Mouse (Mus musculus) cerebellum, postnatal 10 days (tissue): Measurements from ENCODE around the gene Mknk1.

Source experiments
- DNase-seq, 2 experiments: peaks; one replicate each; pipeline ENCODE4 v3.0.0; 2021; ENCODE audit warnings: mixed read lengths in 2 of 2

The Mknk1 gene

GRCm38 (mm10) chr4:115848083-115848482 is 9.1 kb downstream of the Mknk1 start:
- no peak for DNase-seq

- no peak for DNase-seq
These were observed 10.1 kb downstream of the Mknk1 start for GRCm38 (mm10) chr4:115848990-115849677.

- no peak for DNase-seq
These were observed 11.1 kb downstream of the Mknk1 start for GRCm38 (mm10) chr4:115850111-115850510.

GRCm38 (mm10) chr4:115850631-115851030 is 11.6 kb downstream of the Mknk1 start:
- no peak for DNase-seq

- no peak for DNase-seq
These were observed 12.6 kb downstream of the Mknk1 start for GRCm38 (mm10) chr4:115851569-115851968.

GRCm38 (mm10) chr4:115855100-115855499 is 16.1 kb downstream of the Mknk1 start:
- DNase-seq, result peak in 1 of 2 experiments; percentile 30

- DNase-seq, result peak; percentile 35 to 49
These were observed 16.6 kb downstream of the Mknk1 start for GRCm38 (mm10) chr4:115855609-115856008.

- peak in 1 of 2 experiments; percentile 18 for DNase-seq
These were observed 17.3 kb downstream of the Mknk1 start for GRCm38 (mm10) chr4:115856282-115856681.

GRCm38 (mm10) chr4:115857293-115857883 is 18.4 kb downstream of the Mknk1 start:
- no peak for DNase-seq

- no peak for DNase-seq
These were observed 24.4 kb downstream of the Mknk1 start for GRCm38 (mm10) chr4:115863352-115863751.

GRCm38 (mm10) chr4:115863880-115864279 is 24.9 kb downstream of the Mknk1 start:
- DNase-seq, result no peak

GRCm38 (mm10) chr4:115869512-115870210 is 30.7 kb downstream of the Mknk1 start:
- no peak for DNase-seq

GRCm38 (mm10) chr4:115873231-115873630 is 34.2 kb downstream of the Mknk1 start:
- DNase-seq, result no peak

GRCm38 (mm10) chr4:115878216-115878678 is 39.2 kb downstream of the Mknk1 start:
- DNase-seq, result peak; percentile 20 to 22

- no peak for DNase-seq
These were observed 39.8 kb downstream of the Mknk1 start for GRCm38 (mm10) chr4:115878828-115879227.

GRCm38 (mm10) chr4:115881183-115881582 is 42.2 kb downstream of the Mknk1 start:
- peak; percentile 66 to 69 for DNase-seq

- no peak for DNase-seq
These were observed 43.2 kb downstream of the Mknk1 start for GRCm38 (mm10) chr4:115882195-115882594.

- DNase-seq, result no peak
These were observed 45.0 kb downstream of the Mknk1 start, which contains the start of gene Kncn for GRCm38 (mm10) chr4:115884022-115884421. Kncn (plus strand) TSS chr4:115884400.

- no peak for DNase-seq
These were observed 46.8 kb downstream of the Mknk1 start for GRCm38 (mm10) chr4:115885846-115886245.

GRCm38 (mm10) chr4:115886875-115887274 is 47.9 kb downstream of the Mknk1 start:
- DNase-seq, result no peak

GRCm38 (mm10) chr4:115890066-115890465 is 51.1 kb downstream of the Mknk1 start:
- DNase-seq, result no peak

GRCm38 (mm10) chr4:115890553-115890952 is 51.6 kb downstream of the Mknk1 start, which contains the start of gene 6430628N08Rik:
6430628N08Rik (plus strand) TSS chr4:115890665.
- peak; percentile 17 to 20 for DNase-seq

GRCm38 (mm10) chr4:115894281-115894680 is 55.3 kb downstream of the Mknk1 start:
- DNase-seq, result no peak
